Comparison of ENCODE assay signal across 8 mouse cellular contexts in the genomic region with DNA sequence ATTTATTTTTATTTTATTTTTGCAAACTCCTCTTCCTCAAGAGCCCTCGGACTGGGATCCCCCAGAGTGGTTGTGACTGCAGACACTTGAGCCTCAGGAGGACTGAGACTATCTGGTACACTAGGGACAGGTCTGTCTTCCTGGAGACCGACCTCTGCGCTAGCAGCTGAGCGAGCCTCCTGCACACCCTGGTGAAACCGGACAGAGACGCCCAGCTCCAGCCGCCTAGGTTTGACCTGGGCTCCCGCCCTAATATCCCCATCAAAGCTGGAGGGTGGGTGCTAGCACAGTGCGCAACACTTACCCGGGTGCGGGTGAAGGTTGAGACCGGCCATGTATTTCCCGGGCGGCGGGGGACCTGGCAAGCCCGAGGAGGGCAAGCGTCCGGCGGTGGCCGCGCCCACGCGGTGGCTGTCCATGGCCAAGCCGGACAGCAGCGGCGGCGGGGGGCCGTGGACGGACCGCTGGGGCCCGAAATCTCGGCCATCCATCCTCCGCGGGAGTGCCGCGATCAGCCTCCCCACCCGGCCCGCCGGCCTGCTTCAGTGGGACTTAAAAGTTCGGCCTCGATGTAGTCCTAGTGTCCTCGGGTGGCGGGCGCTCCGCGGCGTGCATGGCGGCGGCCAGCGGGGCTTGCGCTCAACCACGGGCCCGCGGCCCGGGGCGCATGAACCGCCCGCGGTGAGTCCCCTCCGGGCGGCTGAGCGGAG. TPM values are rescaled to one million over a fixed set of nuclear protein-coding genes. Genes with fewer than 3 reads are reported as not detected.
A peak's percentile ranks its signal among the peaks of the same experiment; 100 is the strongest.
DNase-seq lines count a peak whose midpoint lies in the region; ATAC-seq and TF ChIP-seq lines count a peak whose summit lies in the region.

No protein-coding gene starts in this region.

- H3K4me2 ChIP-seq in intestine, embryonic 14.5 days (ENCODE audit: low read length): peak overlapping the region; percentile 98
- peak overlapping the region; percentile 76 for H3K4me2 ChIP-seq in liver, postnatal 0 days (ENCODE audit: low read depth, low read length)

- peak overlapping the region; percentile 65 for H3K4me3 ChIP-seq in intestine, embryonic 14.5 days (ENCODE audit: low read depth, low read length)
- H3K4me3 ChIP-seq in liver, postnatal 0 days (ENCODE audit: low read depth, low read length): peak overlapping the region; percentile 78
- H3K4me3 ChIP-seq in olfactory bulb, adult 2 months (ENCODE audit: insufficient read depth, low read depth, low read length): peak overlapping the region; percentile 74

- no peak for ATAC-seq in intestine, embryonic 14.5 days (replicated peaks; ENCODE audit: low FRiP score, low TSS enrichment, low read depth)
- no peak for ATAC-seq in liver, postnatal 0 days
- ATAC-seq in megakaryocyte-erythroid progenitor cell, adult 5-6 weeks (replicated peaks; ENCODE audit: low FRiP score, low TSS enrichment, poor library complexity, severe bottlenecking): no peak

- no peak for TF ChIP-seq CTCF in liver, postnatal 0 days (IDR thresholded peaks at IDR 0.05; ENCODE audit: low read depth)
- TF ChIP-seq CTCF in olfactory bulb, adult 2 months (IDR thresholded peaks at IDR 0.05; ENCODE audit: insufficient read depth, low read depth, low read length): no peak

- H3K27ac ChIP-seq in intestine, embryonic 14.5 days (ENCODE audit: low read depth): peak overlapping the region; percentile 100
- H3K27ac ChIP-seq in liver, postnatal 0 days (ENCODE audit: low read depth): peak overlapping the region; percentile 99
- peak overlapping the region; percentile 74 for H3K27ac ChIP-seq in olfactory bulb, adult 2 months (ENCODE audit: insufficient read depth, low read depth, low read length)

- intact Hi-C loops in gastrocnemius, postnatal 36 days (cut with DNase I): loop anchor here (5.0 kb wide), 1 partner anchor 43 kb away; no protein-coding TSS in a partner anchor

- peaks cover 7% of the 10 kb centered on the region for H3K36me3 ChIP-seq in intestine, embryonic 14.5 days (ENCODE audit: control insufficient read depth, insufficient read depth, low read length)
- H3K36me3 ChIP-seq in liver, postnatal 0 days (replicated peaks; ENCODE audit: insufficient read depth, low read length): no peaks in the 10 kb centered on the region

- peaks cover 33% of the 10 kb centered on the region for H3K4me1 ChIP-seq in intestine, embryonic 14.5 days (replicated peaks; ENCODE audit: control insufficient read depth, insufficient read depth, low read length)
- peaks cover 30% of the 10 kb centered on the region for H3K4me1 ChIP-seq in liver, postnatal 0 days (ENCODE audit: insufficient read depth)
- H3K4me1 ChIP-seq in olfactory bulb, adult 2 months (ENCODE audit: control insufficient read depth, insufficient read depth, low read length): peaks cover 27% of the 10 kb centered on the region

- no peaks in the 10 kb centered on the region for H3K9me3 ChIP-seq in intestine, embryonic 14.5 days (ENCODE audit: control insufficient read depth, low read length)
- H3K9me3 ChIP-seq in liver, postnatal 0 days (ENCODE audit: low read length): no peaks in the 10 kb centered on the region

- no peak for TF ChIP-seq EP300 in liver, postnatal 0 days (IDR thresholded peaks at IDR 0.05; ENCODE audit: low read depth)

- WGBS in intestine, embryonic 14.5 days: 0% methylated on average over 61 of the region's 62 CpGs
- WGBS in liver, postnatal 0 days (ENCODE audit: insufficient replicate concordance): under 1% methylated on average over 62 of the region's 62 CpGs
- under 1% methylated on average over 62 of the region's 62 CpGs for WGBS in olfactory bulb, adult 2 months

- peak overlapping the region; percentile 100 for H3K9ac ChIP-seq in intestine, embryonic 14.5 days (ENCODE audit: low read length)
- H3K9ac ChIP-seq in liver, postnatal 0 days (replicated peaks): peak overlapping the region; percentile 89

- TF ChIP-seq POLR2A in olfactory bulb, adult 2 months (IDR thresholded peaks at IDR 0.05; ENCODE audit: insufficient read depth, low read depth, low read length): no peak

- no peaks in the 10 kb centered on the region for H3K27me3 ChIP-seq in intestine, embryonic 14.5 days (replicated peaks; ENCODE audit: control insufficient read depth, insufficient read depth, low read length)
- peaks cover 57% of the 10 kb centered on the region for H3K27me3 ChIP-seq in liver, postnatal 0 days (ENCODE audit: insufficient read depth, low read length)

- DNase-seq in right cerebral cortex, postnatal 14 days: peak; percentile 26
- DNase-seq in right cerebral cortex, postnatal 10 days (ENCODE audit: low spot score in 2 of 2): no peak
- peak; percentile 71 for DNase-seq in cerebellum, adult 9-11 months
- peak; percentile 19 to 66 for DNase-seq in gastrocnemius, postnatal 36 days
- DNase-seq in intestine, embryonic 14.5 days (ENCODE audit: low spot score): peak; percentile 75
- DNase-seq in liver, postnatal 0 days: peak; percentile 45

RNA-seq across cellular contexts. Expression of gene Tnrc18, which starts 2.6 kb away (rescaled TPM):
- 10 to 100 TPM; 27.1 to 27.6 TPM for total RNA-seq in gastrocnemius, postnatal 36 days (2021)
- polyA plus RNA-seq in intestine, embryonic 14.5 days (2014; fragmentation: Nextera tagmentation; extraction: Ambion mirVana): 31.3 TPM in 2 replicates
- 2.9 and 4.0 TPM in 2 replicates for polyA plus RNA-seq in liver, postnatal 0 days (2015; fragmentation: Nextera tagmentation; extraction: Ambion mirVana)
- polyA plus RNA-seq in olfactory bulb, adult 2 months (2012; ENCODE audit: insufficient read depth, insufficient read length, low replicate concordance, missing spikeins): not detected in 2 replicates
- 8.8 and 11.7 TPM in 2 replicates for total RNA-seq in megakaryocyte-erythroid progenitor cell, adult 5-6 weeks (2014; fragmentation: Nextera tagmentation)
- 0.85 and 4.2 TPM in 2 replicates for total RNA-seq in megakaryocyte-erythroid progenitor cell, adult 5-6 weeks (2017)

Comparison
In these comparisons a context has a peak if more than half of its experiments do, and no peak if none do; other contexts are left out.
1. DNase-seq: peak in right cerebral cortex, postnatal 14 days (single experiment), cerebellum, adult 9-11 months (single experiment), gastrocnemius, postnatal 36 days (2 of 2), intestine, embryonic 14.5 days (single experiment) and liver, postnatal 0 days (single experiment); none in right cerebral cortex, postnatal 10 days (0 of 2).
2. Peak in every context shown above with its lines, with median percentiles within 50 percentile points of each other: H3K27ac ChIP-seq and H3K4me3 ChIP-seq.